Mouse (Mus musculus): ENCODE data around the gene Fat2. TPM values are rescaled to one million over a fixed set of nuclear protein-coding genes. Genes with fewer than 3 reads are reported as not detected.

Gene Fat2
- 0.07 and 0.10 TPM in 2 replicates for polyA plus RNA-seq (2016; fragmentation: Nextera tagmentation; extraction: Ambion mirVana)

DNA sequence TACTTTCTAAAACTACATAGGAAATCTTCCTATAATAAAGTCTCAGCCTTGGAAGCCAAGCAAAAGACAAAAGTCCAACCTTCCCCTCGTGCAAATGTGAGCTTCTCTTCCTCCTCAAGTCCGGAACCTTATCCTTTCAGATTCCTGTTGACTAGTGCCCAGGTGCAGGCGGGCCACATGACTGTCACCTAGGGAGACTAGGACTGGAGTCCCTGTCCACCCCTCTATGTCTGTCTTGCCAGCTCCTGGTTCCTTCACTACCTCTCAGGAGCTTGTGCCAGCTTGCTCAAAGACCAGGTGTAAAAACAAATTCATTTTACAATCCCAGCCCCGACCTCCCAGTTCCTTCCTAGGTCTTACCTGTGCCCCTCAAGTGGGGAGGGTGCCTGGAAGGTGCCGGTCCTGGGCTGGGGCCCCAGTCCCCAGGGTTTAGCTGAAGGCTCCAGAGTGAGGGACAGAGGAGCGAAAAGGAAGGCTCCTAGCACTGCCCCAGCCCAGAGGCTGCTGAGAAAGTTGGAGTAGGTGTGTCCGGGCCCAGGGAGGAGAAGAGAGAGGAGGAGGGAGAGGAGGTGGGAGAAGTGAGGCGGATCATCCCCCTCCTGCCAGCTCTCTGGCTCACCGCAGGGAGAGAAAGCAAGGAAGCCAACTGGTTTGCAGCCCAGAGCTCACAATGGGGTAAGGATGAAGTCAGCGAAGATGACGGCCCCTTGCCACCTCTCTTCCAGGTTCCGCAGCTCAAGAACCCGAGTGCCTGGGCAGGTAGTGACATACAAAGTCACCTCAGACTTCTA lies at the start of gene Fat2:
Gene Fat2, minus strand, starts transcription at position 464 of the 791 bp plus-strand sequence.
- H3K4me2 ChIP-seq (replicated peaks), result no peak within 1 kb of the TSS

DNA sequence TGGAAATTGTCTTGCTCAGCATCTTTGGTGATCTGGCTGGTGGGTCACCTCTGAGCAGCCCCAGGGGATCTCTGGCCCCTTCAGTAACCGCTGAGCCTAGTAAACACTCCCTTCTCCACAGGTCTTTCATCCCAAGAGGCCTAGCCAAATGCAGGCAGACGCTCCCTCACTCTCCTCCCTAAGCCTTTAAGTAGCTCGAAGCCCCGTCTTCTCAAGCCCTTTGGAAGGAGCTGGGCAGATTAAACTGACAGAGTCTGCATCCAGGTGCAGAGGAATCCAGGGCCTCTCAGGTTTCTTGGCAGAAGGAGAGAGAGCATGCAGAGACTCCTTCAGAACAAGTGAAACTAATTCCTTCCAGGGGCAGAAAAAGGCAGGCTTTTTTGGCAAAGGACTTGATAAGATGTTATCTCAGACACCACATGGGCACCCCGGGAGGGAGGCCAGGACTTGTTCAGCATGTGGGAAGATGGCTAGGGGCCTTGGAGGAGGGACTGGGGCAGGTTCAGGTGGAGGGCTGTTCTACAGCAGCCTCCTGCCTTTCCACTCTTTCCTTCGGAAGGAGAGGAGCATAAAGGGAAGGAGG lies 47.2 kb upstream of the Fat2 start:
- no peak for ATAC-seq (ENCODE audit: low FRiP score)
- H3K27ac ChIP-seq, result no peak overlapping the region
- H3K4me2 ChIP-seq (replicated peaks), result no peak overlapping the region
- H3K36me3 ChIP-seq, result no peaks in the 10 kb centered on the region
- 0 out of 2 replicates have a peak, but pooled peaks cover 3% of the 10 kb centered on the region for H3K4me1 ChIP-seq
- WGBS, result 26% methylated on average over 6 of the region's 6 CpGs
- H3K9me3 ChIP-seq (replicated peaks), result no peaks in the 10 kb centered on the region
- H3K9ac ChIP-seq, result no peak overlapping the region
- no peaks in the 10 kb centered on the region; the same call in 1 of the 2 replicates for H3K27me3 ChIP-seq
- no peak overlapping the region for H3K4me3 ChIP-seq

More for the DNA sequence above, at the start of gene Fat2:
- no peaks in the 10 kb centered on the region for H3K4me1 ChIP-seq
- H3K4me3 ChIP-seq, result no peak within 1 kb of the TSS
- no peak within 1 kb of the TSS for H3K9ac ChIP-seq
- no peak within 1 kb of the TSS for H3K27ac ChIP-seq
- H3K9me3 ChIP-seq (replicated peaks), result no peaks in the 10 kb centered on the region
- no peaks in the 10 kb centered on the region for H3K36me3 ChIP-seq
- no peak for ATAC-seq (ENCODE audit: low FRiP score)
- WGBS, result 49% methylated on average over 13 of the region's 13 CpGs
- no peaks in the 10 kb centered on the region for H3K27me3 ChIP-seq

DNA sequence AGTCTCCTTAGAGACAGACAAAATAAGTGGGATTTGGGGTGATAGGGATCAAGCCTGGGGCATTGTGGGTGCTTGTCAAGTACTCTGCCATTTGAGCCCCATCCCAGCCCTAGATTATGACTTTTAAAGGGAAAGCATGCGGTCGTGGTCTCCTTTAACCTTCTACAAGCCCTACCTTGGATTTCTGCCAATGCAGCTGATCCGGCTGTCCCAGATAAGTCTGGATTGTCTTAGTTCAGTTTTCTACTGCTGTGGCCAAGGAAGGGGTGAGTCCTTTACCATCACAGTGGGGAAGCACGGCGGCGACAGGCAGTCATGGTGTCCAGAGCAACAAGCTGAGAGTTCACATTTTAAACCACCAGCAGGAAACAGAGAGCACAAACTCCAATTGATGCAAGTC lies 44.5 kb upstream of the Fat2 start:
- Histone ChIP-seq H3K4me3 (no peak overlapping the region), H3K36me3 (no peaks in the 10 kb centered on the region), H3K27ac (no peak overlapping the region), H3K9me3 (replicated peaks) (no peaks in the 10 kb centered on the region), H3K27me3 (no peaks in the 10 kb centered on the region; the same call in 1 of the 2 replicates), H3K4me2 (replicated peaks) (no peak overlapping the region), H3K9ac (no peak overlapping the region), H3K4me1 (no peaks in the 10 kb centered on the region)
- WGBS, result 57% methylated on average over 6 of the region's 6 CpGs
- ATAC-seq (ENCODE audit: low FRiP score), result no peak

DNA sequence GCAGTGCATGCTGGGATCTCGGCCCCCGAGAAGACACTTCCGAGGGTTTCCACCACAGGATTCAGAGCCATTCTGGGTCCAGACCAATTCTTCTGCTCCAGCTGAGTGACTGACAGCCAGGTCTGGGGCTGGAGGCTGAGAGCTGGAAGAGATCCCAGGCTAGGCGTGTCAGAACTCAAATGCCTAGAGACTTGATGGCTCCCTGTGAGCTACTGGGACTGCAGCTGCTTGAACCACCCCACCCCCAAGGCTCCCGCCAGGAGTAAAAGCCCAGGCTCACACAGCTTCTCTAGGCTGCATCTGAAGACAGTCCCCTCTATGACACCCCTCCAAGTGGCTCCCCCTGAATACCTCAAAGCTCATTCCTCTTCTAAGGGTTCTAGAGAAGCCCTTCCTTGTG lies 42.0 kb upstream of the Fat2 start:
- Histone ChIP-seq H3K27ac (no peak overlapping the region), H3K4me3 (no peak overlapping the region), H3K4me2 (replicated peaks) (no peak overlapping the region), H3K9ac (no peak overlapping the region), H3K9me3 (replicated peaks) (no peaks in the 10 kb centered on the region), H3K36me3 (no peaks in the 10 kb centered on the region), H3K27me3 (peaks cover 6% of the 10 kb centered on the region), H3K4me1 (no peaks in the 10 kb centered on the region)
- WGBS, result 56% methylated on average over 5 of the region's 5 CpGs
- ATAC-seq (ENCODE audit: low FRiP score), result no peak

GRCm38 (mm10) chr11:55373838-55374237 lies 37.5 kb upstream of the Fat2 start:
- H3K27me3 ChIP-seq, result peaks cover 6% of the 10 kb centered on the region; the same call in 1 of the 2 replicates
- 58% methylated on average over 6 of the region's 6 CpGs for WGBS
- H3K4me2 ChIP-seq (replicated peaks), result no peak overlapping the region
- H3K4me1 ChIP-seq, result peaks cover 4% of the 10 kb centered on the region; the same call in 1 of the 2 replicates
- H3K4me3 ChIP-seq, result no peak overlapping the region
- no peak for ATAC-seq (ENCODE audit: low FRiP score)
- no peaks in the 10 kb centered on the region for H3K36me3 ChIP-seq
- H3K27ac ChIP-seq, result no peak overlapping the region
- H3K9me3 ChIP-seq (replicated peaks), result no peaks in the 10 kb centered on the region
- H3K9ac ChIP-seq, result no peak overlapping the region

DNA sequence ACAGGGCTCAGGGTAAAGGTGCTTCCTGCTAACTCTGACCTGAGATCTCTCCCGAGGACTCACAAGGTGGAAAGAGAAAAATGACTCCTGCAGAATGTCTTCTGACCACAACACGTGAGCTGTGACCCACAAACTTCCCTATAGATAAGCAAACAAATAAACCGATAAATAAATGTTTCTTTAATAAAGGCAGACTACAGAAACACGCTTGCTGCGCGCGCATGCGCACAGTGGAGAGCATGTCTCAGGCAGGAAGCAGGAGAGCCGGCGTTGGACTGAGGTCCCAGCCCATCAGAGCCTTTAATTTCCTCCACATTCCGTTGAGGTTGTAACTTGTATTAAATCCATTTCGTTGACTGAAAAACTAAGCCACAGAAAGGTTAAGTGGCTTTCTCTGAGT lies 37.0 kb upstream of the Fat2 start:
- WGBS, result 91% methylated on average over 12 of the region's 12 CpGs
- H3K4me1 ChIP-seq, result peaks cover 4% of the 10 kb centered on the region; the same call in 1 of the 2 replicates
- no peaks in the 10 kb centered on the region for H3K9me3 ChIP-seq (replicated peaks)
- peaks cover 6% of the 10 kb centered on the region; the same call in 1 of the 2 replicates for H3K27me3 ChIP-seq
- no peak overlapping the region for H3K4me2 ChIP-seq (replicated peaks)
- H3K27ac ChIP-seq, result no peak overlapping the region
- ATAC-seq (ENCODE audit: low FRiP score), result no peak
- H3K36me3 ChIP-seq, result no peaks in the 10 kb centered on the region
- H3K4me3 ChIP-seq, result no peak overlapping the region
- H3K9ac ChIP-seq, result no peak overlapping the region

GRCm38 (mm10) chr11:55372001-55372400 lies 35.6 kb upstream of the Fat2 start:
- Histone ChIP-seq H3K9ac (no peak overlapping the region), H3K9me3 (replicated peaks) (no peaks in the 10 kb centered on the region), H3K4me2 (replicated peaks) (no peak overlapping the region), H3K27ac (no peak overlapping the region), H3K36me3 (no peaks in the 10 kb centered on the region), H3K27me3 (peaks cover 6% of the 10 kb centered on the region; the same call in 1 of the 2 replicates), H3K4me1 (peaks cover 4% of the 10 kb centered on the region; the same call in 1 of the 2 replicates), H3K4me3 (no peak overlapping the region)
- ATAC-seq (ENCODE audit: low FRiP score), result no peak
- WGBS, result 42% methylated on average over 6 of the region's 6 CpGs

- Histone ChIP-seq H3K4me1 (peaks cover 4% of the 10 kb centered on the region; the same call in 1 of the 2 replicates), H3K4me3 (no peak overlapping the region), H3K9ac (no peak overlapping the region), H3K4me2 (replicated peaks) (no peak overlapping the region), H3K9me3 (replicated peaks) (no peaks in the 10 kb centered on the region), H3K27me3 (no peaks in the 10 kb centered on the region), H3K27ac (no peak overlapping the region), H3K36me3 (no peaks in the 10 kb centered on the region)
- no peak for ATAC-seq (ENCODE audit: low FRiP score)
- WGBS, result 73% methylated on average over 6 of the region's 6 CpGs
These were observed 32.7 kb upstream of the Fat2 start for GRCm38 (mm10) chr11:55369093-55369471.

DNA sequence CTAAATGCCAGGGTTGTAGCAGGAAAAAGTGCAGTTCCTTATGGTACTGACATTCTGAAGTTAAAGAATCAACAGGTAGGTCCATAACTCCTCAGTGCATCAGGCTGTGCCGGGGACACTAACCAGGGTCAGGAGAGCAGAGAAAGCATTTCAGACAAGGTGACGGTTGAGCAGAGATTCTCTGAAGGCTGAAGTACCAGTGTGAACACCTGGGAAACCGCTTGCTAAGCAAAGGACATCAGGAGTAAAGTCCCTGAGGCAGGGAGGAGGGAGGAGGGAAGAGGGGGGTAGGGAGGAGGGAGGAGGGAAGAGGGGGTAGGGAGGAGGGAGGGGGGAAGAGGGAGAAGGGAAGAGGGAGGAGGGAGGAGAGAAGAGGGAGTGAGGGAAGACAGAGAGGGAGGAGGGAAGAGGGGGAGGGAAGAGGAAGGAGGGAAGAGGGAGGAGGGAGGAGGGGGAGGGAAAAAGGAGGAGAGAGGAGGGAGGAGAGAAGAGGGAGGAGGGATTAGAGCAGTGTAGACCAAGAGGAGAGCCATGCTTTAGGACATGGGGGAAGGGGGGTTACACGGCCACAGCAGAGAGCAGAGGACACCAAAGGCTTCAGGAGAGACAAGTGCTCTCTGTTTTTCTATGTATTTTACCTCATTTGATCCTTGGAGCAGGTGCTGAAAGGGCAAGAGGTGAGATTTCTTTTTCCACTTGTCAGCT lies 32.2 kb upstream of the Fat2 start:
- H3K4me3 ChIP-seq, result no peak overlapping the region
- no peaks in the 10 kb centered on the region for H3K36me3 ChIP-seq
- H3K27me3 ChIP-seq, result no peaks in the 10 kb centered on the region
- H3K4me1 ChIP-seq, result peaks cover 4% of the 10 kb centered on the region; the same call in 1 of the 2 replicates
- H3K27ac ChIP-seq, result no peak overlapping the region
- no peaks in the 10 kb centered on the region for H3K9me3 ChIP-seq (replicated peaks)
- 66% methylated on average over 4 of the region's 4 CpGs for whole genome bisulfite sequencing
- no peak overlapping the region for H3K9ac ChIP-seq
- H3K4me2 ChIP-seq (replicated peaks), result no peak overlapping the region
- no peak for ATAC-seq (ENCODE audit: low FRiP score)

GRCm38 (mm10) chr11:55367783-55368182 lies 31.4 kb upstream of the Fat2 start:
- no peaks in the 10 kb centered on the region for H3K36me3 ChIP-seq
- H3K27ac ChIP-seq, result no peak overlapping the region
- no peak for ATAC-seq (ENCODE audit: low FRiP score)
- no peaks in the 10 kb centered on the region for H3K27me3 ChIP-seq
- no peaks in the 10 kb centered on the region for H3K9me3 ChIP-seq (replicated peaks)
- 79% methylated on average over 10 of the region's 10 CpGs for whole genome bisulfite sequencing
- H3K4me2 ChIP-seq (replicated peaks), result no peak overlapping the region
- H3K4me1 ChIP-seq, result peaks cover 4% of the 10 kb centered on the region; the same call in 1 of the 2 replicates
- no peak overlapping the region for H3K4me3 ChIP-seq
- no peak overlapping the region for H3K9ac ChIP-seq

DNA sequence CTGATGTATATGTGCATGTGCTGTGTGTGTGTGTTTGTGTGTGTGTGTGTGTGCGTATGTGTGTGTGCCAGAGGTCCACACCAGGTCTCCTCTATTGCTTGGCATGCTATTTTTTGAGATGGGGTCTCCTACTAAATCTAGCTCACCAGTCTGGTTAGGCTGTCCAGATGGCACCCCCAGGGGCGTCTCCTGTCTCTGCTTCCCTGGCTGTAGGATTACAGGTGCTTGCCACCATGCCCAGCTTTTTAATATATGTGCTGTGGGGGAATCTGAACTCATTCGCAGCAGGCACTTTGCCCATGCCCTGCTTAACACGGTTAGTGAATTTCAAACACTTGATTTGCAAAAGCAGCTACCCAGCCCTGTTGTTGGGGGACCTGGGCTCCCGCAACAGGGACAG lies 29.5 kb upstream of the Fat2 start:
- no peak for ATAC-seq (ENCODE audit: low FRiP score)
- WGBS, result 85% methylated on average over 5 of the region's 5 CpGs

DNA sequence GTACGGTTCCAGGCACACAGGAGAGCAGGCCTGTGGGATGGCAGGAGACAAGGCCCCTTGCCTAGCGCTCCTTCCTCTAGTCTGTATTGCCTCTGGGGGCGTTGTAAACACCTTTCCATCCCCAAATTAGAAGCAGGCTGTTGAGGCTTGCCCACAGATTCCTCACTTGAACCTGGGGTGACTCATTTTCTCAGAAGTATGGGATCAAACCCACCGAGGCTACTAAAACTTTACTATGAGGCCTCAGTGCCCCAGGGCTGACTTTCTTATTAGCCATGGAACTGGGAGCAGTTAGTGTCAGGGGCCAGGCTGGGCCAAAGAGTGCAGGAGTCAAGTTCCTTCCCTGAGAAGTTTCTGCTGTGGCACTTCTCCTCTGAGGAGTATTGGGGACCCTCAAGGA lies 28.9 kb upstream of the Fat2 start:
- 58% methylated on average over 4 of the region's 4 CpGs for WGBS
- H3K27me3 ChIP-seq, result no peaks in the 10 kb centered on the region
- no peak overlapping the region for H3K9ac ChIP-seq
- no peak overlapping the region for H3K4me2 ChIP-seq (replicated peaks)
- no peak overlapping the region for H3K4me3 ChIP-seq
- H3K27ac ChIP-seq, result no peak overlapping the region
- no peaks in the 10 kb centered on the region for H3K9me3 ChIP-seq (replicated peaks)
- no peak for ATAC-seq (ENCODE audit: low FRiP score)
- H3K4me1 ChIP-seq, result no peaks in the 10 kb centered on the region
- no peaks in the 10 kb centered on the region for H3K36me3 ChIP-seq

More for the DNA sequence above, 29.5 kb upstream of the Fat2 start:
- H3K4me2 ChIP-seq (replicated peaks), result no peak overlapping the region
- no peak overlapping the region for H3K9ac ChIP-seq
- no peaks in the 10 kb centered on the region for H3K9me3 ChIP-seq (replicated peaks)
- no peak overlapping the region for H3K4me3 ChIP-seq
- no peak overlapping the region for H3K27ac ChIP-seq
- no peaks in the 10 kb centered on the region for H3K36me3 ChIP-seq
- no peaks in the 10 kb centered on the region for H3K4me1 ChIP-seq
- no peaks in the 10 kb centered on the region for H3K27me3 ChIP-seq
